Mouse (Mus musculus): Measurements from ENCODE around the gene S100a7a. TPM values are rescaled to one million over a fixed set of nuclear protein-coding genes. Genes with fewer than 3 reads are reported as not detected.

Gene S100a7a
- polyA plus RNA-seq, 1 experiment from 2014 or later, result 0.16 TPM

GRCm38 (mm10) chr3:90668846-90669245 lies 15.0 kb downstream of the S100a7a start, which contains the start of gene S100a8:
Gene S100a8 (plus strand): TSS chr3:90668978.
- H3K9me3 ChIP-seq (replicated peaks), result no peaks in the 10 kb centered on the region
- H3K36me3 ChIP-seq, result no peaks in the 10 kb centered on the region
- no peak for ATAC-seq (replicated peaks; ENCODE audit: low FRiP score)
- no peak within 1 kb of the TSS for H3K4me3 ChIP-seq (replicated peaks)
- no peaks in the 10 kb centered on the region for H3K27me3 ChIP-seq
- H3K4me1 ChIP-seq, result no peaks in the 10 kb centered on the region
- no peak within 1 kb of the TSS for H3K4me2 ChIP-seq
- WGBS, result 70% methylated on average over 8 of the region's 8 CpGs
- H3K9ac ChIP-seq, result no peak within 1 kb of the TSS
- H3K27ac ChIP-seq, result no peak within 1 kb of the TSS

GRCm38 (mm10) chr3:90678656-90679055 lies 24.8 kb downstream of the S100a7a start:
- H3K9me3 ChIP-seq (replicated peaks), result no peaks in the 10 kb centered on the region
- H3K4me1 ChIP-seq, result no peaks in the 10 kb centered on the region
- no peaks in the 10 kb centered on the region for H3K27me3 ChIP-seq
- ATAC-seq (replicated peaks; ENCODE audit: low FRiP score), result no peak
- H3K9ac ChIP-seq, result no peak overlapping the region
- no peak overlapping the region for H3K4me2 ChIP-seq
- H3K27ac ChIP-seq, result no peak overlapping the region
- 75% methylated on average over 3 of the region's 3 CpGs for WGBS
- H3K36me3 ChIP-seq, result no peaks in the 10 kb centered on the region
- no peak overlapping the region for H3K4me3 ChIP-seq (replicated peaks)

DNA sequence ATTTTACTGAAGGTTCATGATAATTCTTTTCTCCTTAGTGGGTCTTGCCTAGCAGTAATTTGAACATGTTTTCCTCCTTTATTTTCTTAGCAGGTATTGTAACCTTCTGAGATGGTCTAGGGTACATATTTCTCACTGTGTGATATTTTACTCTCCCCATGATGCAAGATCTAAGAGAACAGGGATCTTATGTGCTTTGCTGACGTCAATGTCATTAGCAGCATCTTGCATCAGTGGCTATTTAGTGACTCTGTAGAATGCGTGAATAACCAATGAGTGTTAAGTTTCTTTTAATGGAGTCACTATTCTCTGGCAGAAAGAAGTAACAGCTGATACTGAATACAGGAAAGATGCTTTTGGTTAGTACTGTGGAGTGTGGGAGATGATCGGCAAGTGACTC lies 30.1 kb downstream of the S100a7a start:
- no peaks in the 10 kb centered on the region for H3K36me3 ChIP-seq
- H3K4me3 ChIP-seq (replicated peaks), result no peak overlapping the region
- H3K9me3 ChIP-seq (replicated peaks), result no peaks in the 10 kb centered on the region
- no peak overlapping the region for H3K4me2 ChIP-seq
- no peak overlapping the region for H3K27ac ChIP-seq
- H3K9ac ChIP-seq, result no peak overlapping the region
- 88% methylated on average over 3 of the region's 3 CpGs for WGBS
- H3K27me3 ChIP-seq, result no peaks in the 10 kb centered on the region; the same call in 1 of the 2 replicates
- no peak for ATAC-seq (replicated peaks; ENCODE audit: low FRiP score)
- H3K4me1 ChIP-seq, result no peaks in the 10 kb centered on the region

DNA sequence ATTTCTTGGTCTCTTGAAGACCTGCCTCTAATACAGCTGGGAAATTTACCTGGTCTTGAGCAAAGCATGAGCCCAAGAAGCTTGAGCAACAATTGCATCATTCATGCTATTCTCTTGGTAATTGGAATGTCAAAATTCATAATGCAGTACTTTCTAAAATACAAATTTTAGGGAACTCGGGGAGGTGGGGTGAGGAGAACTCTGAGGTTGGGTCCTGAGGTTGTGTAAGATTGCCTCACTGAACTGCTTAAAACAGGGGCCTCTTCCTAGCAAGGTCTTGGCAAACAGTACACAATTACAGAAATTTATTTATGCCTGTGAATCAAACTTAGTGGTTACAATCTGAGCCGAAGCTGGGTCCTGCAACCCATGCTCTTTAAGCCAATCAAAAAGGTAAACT lies 33.0 kb downstream of the S100a7a start:
- 80% methylated on average over 2 of the region's 2 CpGs for WGBS
- ATAC-seq (replicated peaks; ENCODE audit: low FRiP score), result no peak
- H3K9ac ChIP-seq, result no peak overlapping the region

GRCm38 (mm10) chr3:90693496-90693895 lies 39.7 kb downstream of the S100a7a start:
- no peak overlapping the region for H3K4me3 ChIP-seq (replicated peaks)
- H3K4me1 ChIP-seq, result no peaks in the 10 kb centered on the region
- ATAC-seq (replicated peaks; ENCODE audit: low FRiP score), result no peak
- H3K27ac ChIP-seq, result no peak overlapping the region
- H3K36me3 ChIP-seq, result no peaks in the 10 kb centered on the region
- no peaks in the 10 kb centered on the region for H3K9me3 ChIP-seq (replicated peaks)
- no peak overlapping the region for H3K9ac ChIP-seq
- no peak overlapping the region for H3K4me2 ChIP-seq
- no peaks in the 10 kb centered on the region for H3K27me3 ChIP-seq
- 73% methylated on average over 2 of the region's 2 CpGs for WGBS

More for the DNA sequence above, 33.0 kb downstream of the S100a7a start:
- Histone ChIP-seq H3K4me1 (no peaks in the 10 kb centered on the region), H3K4me2 (no peak overlapping the region), H3K9me3 (replicated peaks) (no peaks in the 10 kb centered on the region), H3K27ac (no peak overlapping the region), H3K27me3 (no peaks in the 10 kb centered on the region; the same call in 1 of the 2 replicates), H3K36me3 (no peaks in the 10 kb centered on the region), H3K4me3 (replicated peaks) (no peak overlapping the region)

GRCm38 (mm10) chr3:90695613-90696012 lies 41.8 kb downstream of the S100a7a start, which contains the start of gene S100a9:
Gene S100a9 (minus strand): TSS chr3:90695721.
- 61% methylated on average over 3 of the region's 3 CpGs for WGBS
- Histone ChIP-seq H3K4me1 (no peaks in the 10 kb centered on the region), H3K27ac (no peak within 1 kb of the TSS), H3K36me3 (no peaks in the 10 kb centered on the region), H3K4me2 (no peak within 1 kb of the TSS), H3K27me3 (no peaks in the 10 kb centered on the region), H3K9ac (no peak within 1 kb of the TSS), H3K9me3 (replicated peaks) (no peaks in the 10 kb centered on the region), H3K4me3 (replicated peaks) (no peak within 1 kb of the TSS)
- ATAC-seq (replicated peaks; ENCODE audit: low FRiP score), result no peak

GRCm38 (mm10) chr3:90702244-90702643 lies 48.4 kb downstream of the S100a7a start:
- no peaks in the 10 kb centered on the region for H3K4me1 ChIP-seq
- no peak overlapping the region for H3K4me3 ChIP-seq (replicated peaks)
- no peaks in the 10 kb centered on the region for H3K36me3 ChIP-seq
- no peaks in the 10 kb centered on the region for H3K9me3 ChIP-seq (replicated peaks)
- 0 out of 2 replicates have a peak, but pooled peaks cover 5% of the 10 kb centered on the region for H3K27me3 ChIP-seq
- no peak for ATAC-seq (replicated peaks; ENCODE audit: low FRiP score)
- H3K4me2 ChIP-seq, result no peak overlapping the region
- no peak overlapping the region for H3K9ac ChIP-seq
- no peak overlapping the region for H3K27ac ChIP-seq
- WGBS, result 88% methylated on average over 2 of the region's 2 CpGs

Other genes starting within 250 kb of the S100a7a start
- 32.9 and 38.1 TPM in 2 replicates for gene Ints3, start 220.4 kb upstream of the S100a7a start, polyA plus RNA-seq (2015; fragmentation: Nextera tagmentation; extraction: Ambion mirVana)
- 13.6 and 16.2 TPM in 2 replicates for gene Npr1, start 188.2 kb upstream of the S100a7a start, polyA plus RNA-seq (2015; fragmentation: Nextera tagmentation; extraction: Ambion mirVana)
- 236 and 238 TPM in 2 replicates for gene Ilf2, start 177.9 kb upstream of the S100a7a start, polyA plus RNA-seq (2015; fragmentation: Nextera tagmentation; extraction: Ambion mirVana)
- gene Snapin, start 163.0 kb upstream of the S100a7a start, polyA plus RNA-seq (2015; fragmentation: Nextera tagmentation; extraction: Ambion mirVana), result 69.9 and 70.6 TPM in 2 replicates
- 149 and 152 TPM in 2 replicates for gene Chtop, start 144.5 kb upstream of the S100a7a start, polyA plus RNA-seq (2015; fragmentation: Nextera tagmentation; extraction: Ambion mirVana)
- 79.4 and 87.1 TPM in 2 replicates for gene S100a1, start 139.6 kb upstream of the S100a7a start, polyA plus RNA-seq (2015; fragmentation: Nextera tagmentation; extraction: Ambion mirVana)
- gene S100a13, start 139.6 kb upstream of the S100a7a start, polyA plus RNA-seq (2015; fragmentation: Nextera tagmentation; extraction: Ambion mirVana), result 39.8 and 40.5 TPM in 2 replicates
- 3.8 and 6.6 TPM in 2 replicates for gene S100a14, start 127.2 kb upstream of the S100a7a start, polyA plus RNA-seq (2015; fragmentation: Nextera tagmentation; extraction: Ambion mirVana)
- 190 and 192 TPM in 2 replicates for gene S100a16, start 116.8 kb upstream of the S100a7a start, polyA plus RNA-seq (2015; fragmentation: Nextera tagmentation; extraction: Ambion mirVana)
- gene S100a3, start 93.4 kb upstream of the S100a7a start, polyA plus RNA-seq (2015; fragmentation: Nextera tagmentation; extraction: Ambion mirVana), result not detected in 2 replicates
- gene S100a2, start 63.8 kb upstream of the S100a7a start, polyA plus RNA-seq (2015; fragmentation: Nextera tagmentation; extraction: Ambion mirVana), result not detected in 2 replicates
- not detected in 2 replicates for gene Gm42674, start 52.1 kb upstream of the S100a7a start, polyA plus RNA-seq (2015; fragmentation: Nextera tagmentation; extraction: Ambion mirVana)
- 4.2 and 6.4 TPM in 2 replicates for gene S100a4, start 50.2 kb upstream of the S100a7a start, polyA plus RNA-seq (2015; fragmentation: Nextera tagmentation; extraction: Ambion mirVana)
- 0.46 TPM in 1 of 2 replicates, not detected in the other for gene S100a5, start 45.5 kb upstream of the S100a7a start, polyA plus RNA-seq (2015; fragmentation: Nextera tagmentation; extraction: Ambion mirVana)
- 168 and 169 TPM in 2 replicates for gene S100a6, start 41.1 kb upstream of the S100a7a start, polyA plus RNA-seq (2015; fragmentation: Nextera tagmentation; extraction: Ambion mirVana)
- 34.3 and 50.5 TPM in 2 replicates for gene S100a8, start 15.0 kb downstream of the S100a7a start, polyA plus RNA-seq (2015; fragmentation: Nextera tagmentation; extraction: Ambion mirVana)
- gene S100a9, start 41.7 kb downstream of the S100a7a start, polyA plus RNA-seq (2015; fragmentation: Nextera tagmentation; extraction: Ambion mirVana), result 19.3 and 31.5 TPM in 2 replicates
- not detected in 2 replicates for gene Pglyrp4, start 72.9 kb downstream of the S100a7a start, polyA plus RNA-seq (2015; fragmentation: Nextera tagmentation; extraction: Ambion mirVana)
- not detected in 2 replicates for gene Gm5849, start 123.9 kb downstream of the S100a7a start, polyA plus RNA-seq (2015; fragmentation: Nextera tagmentation; extraction: Ambion mirVana)